Mouse (Mus musculus) B cell, adult 2 months (primary cell): ENCODE measurements around the gene Hsp90aa1.
"Not testable (repeated sequence)": the region's sequence is repeated elsewhere in the genome, so short reads cannot be mapped to it uniquely, and the experiment has no call there.

ENCODE experiments used
- DNase-seq, 2 experiments: peaks; one replicate each; pipeline ENCODE4 v3.0.0; 2022

Hsp90aa1 gene

DNA sequence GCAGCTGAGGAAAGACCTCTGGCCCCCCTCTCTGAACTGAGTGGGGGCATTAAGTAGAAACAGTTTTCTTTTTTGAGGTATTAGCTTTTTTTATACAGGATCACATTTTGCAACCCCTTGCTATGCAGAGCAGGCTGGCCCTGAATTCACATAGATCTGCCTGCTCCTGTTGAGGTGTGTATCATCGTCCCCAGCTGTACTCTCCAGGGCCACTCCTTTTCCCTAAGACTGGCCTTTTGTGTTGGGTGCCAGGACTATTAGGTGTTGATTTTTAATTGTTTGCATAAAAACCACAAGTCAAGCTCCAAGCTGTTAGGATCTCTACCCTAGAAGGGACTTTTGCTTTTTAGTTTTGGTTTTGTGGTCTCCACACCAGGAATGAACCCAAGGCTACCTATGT is 4.4 kb downstream of the Hsp90aa1 start:
- DNase-seq = no peak

- DNase-seq = no peak
These were observed 5.1 kb downstream of the Hsp90aa1 start for GRCm38 (mm10) chr12:110697457-110697856.

- DNase-seq = no peak
These were observed 5.5 kb downstream of the Hsp90aa1 start for GRCm38 (mm10) chr12:110696975-110697400.

- DNase-seq = peak; percentile 99 to 100
These were observed 6.2 kb downstream of the Hsp90aa1 start for GRCm38 (mm10) chr12:110696173-110696974.

DNA sequence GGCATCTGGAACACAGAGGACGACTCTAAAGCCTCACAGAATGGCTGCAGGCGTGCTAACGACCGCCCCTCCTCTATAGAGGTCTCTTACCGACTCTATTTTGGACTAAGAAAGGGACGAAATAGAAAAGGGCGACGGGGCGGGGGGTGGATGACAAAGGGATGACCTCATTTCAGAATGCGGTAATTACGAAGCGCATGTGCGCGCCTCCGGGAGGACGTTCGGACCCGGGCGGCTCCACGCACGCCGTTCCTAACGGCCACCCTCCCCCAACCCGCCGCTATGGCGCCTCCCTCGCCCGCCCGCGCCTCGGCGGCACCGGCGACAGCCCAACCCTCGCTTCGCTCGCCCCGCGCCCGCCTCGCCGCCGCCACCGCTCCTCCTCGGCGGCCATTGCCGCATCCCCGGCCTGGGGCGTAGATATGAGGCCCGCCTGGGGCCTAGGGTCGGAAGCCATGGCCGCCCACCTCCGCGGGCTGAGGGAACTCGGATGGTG is 6.8 kb downstream of the Hsp90aa1 start:
- DNase-seq = peak in 1 of 2 experiments; percentile 62

DNA sequence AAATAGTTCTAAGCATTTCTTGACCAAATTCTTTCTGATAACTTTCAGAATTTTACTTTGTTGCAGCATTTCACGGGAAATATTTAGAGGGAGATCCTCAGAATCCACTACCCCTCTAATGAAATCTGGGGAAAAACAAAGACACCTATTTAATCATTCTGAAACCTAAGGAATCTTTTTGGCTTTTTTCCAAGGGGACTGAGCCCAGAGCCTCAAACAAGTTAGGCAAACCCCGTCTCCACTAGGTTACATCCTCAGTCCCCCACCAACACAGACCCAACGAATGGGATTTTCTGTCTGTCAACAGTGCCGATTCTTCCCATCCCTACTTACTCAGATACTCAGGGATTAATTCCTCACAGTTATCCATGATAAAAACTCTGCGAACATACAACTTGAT is 9.2 kb downstream of the Hsp90aa1 start:
- DNase-seq = not testable (repeated sequence)

DNA sequence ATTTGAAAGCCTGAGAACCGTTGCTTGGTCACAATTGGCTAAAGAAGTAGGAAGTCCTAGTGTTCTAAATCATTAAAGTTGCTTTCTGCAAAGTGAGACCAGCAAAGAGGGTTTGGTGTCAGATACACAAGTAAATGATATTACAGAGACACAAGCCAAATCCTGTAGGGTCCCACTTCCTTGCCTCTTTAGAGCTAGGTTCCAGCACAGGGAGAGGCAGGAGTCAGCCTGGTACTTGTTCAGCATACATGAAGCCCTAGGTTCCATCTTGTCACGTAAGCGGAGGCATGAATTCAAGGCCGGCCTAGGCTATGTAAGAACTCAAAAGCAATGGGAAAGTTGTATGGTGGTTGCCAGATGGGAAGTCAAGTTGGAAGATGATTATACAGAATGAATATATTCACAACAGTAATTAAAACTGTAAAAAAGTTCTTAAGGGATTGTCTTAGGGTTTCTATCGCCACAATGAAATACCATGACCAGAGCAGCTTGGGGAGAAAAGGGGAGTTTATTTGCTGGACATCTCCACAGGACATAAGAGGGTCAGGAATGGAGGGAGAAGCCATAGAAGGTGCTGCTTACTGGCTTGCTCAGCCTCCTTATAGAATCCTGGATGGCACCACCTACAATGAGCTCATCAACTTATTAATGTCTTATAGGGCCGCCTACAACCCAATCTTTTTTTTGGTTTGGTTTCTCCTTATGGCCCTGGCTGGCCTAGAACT is 12.4 kb downstream of the Hsp90aa1 start:
- DNase-seq = no peak

GRCm38 (mm10) chr12:110688921-110689320 is 13.6 kb downstream of the Hsp90aa1 start:
- DNase-seq = not testable (repeated sequence)

DNA sequence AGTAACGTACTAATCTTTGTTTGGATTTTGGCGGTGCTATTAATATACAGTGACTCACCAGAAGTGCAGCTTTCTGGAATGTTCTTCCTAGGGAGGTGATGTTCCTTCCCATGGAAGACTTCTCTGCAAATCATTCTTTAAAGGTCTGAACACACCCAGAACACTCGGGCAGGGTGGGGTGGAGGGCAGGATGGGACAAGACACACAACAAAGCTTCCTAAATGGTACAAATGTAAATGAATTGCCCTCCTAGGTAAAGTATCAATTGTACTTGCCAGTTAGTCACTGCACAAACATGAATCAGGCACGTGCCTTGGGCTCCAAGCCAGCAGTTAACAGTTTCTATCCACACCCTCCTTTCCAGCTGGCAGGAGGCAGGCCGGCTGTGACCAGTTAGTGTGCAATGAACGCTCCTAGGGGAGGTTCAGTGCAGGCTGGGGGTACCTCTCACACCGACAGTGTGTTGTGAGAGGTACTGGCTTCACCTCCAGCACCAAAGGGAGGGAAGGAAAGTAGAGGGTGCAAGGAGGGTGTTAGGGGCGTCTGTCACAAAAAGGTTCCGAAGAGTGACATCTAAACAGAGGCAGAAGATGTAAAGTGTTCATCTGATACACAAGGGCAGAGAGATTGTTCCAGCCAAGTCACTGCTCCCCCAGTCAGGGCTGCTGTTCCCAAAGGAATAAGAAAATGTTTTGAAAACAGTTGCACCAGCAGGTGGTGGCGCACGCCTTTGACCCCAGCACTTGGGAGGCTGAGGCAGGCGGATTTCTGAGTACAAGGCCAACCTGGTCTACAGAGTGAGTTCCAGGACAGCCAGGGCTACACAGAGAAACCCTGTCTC is 14.4 kb downstream of the Hsp90aa1 start:
- DNase-seq = no peak

- DNase-seq = no peak
These were observed 18.9 kb downstream of the Hsp90aa1 start for GRCm38 (mm10) chr12:110683580-110683979.

- DNase-seq = no peak
These were observed 19.8 kb downstream of the Hsp90aa1 start, which contains the start of gene 1700001K19Rik for GRCm38 (mm10) chr12:110682561-110683299. Gene 1700001K19Rik (minus strand): TSS chr12:110682619.

DNA sequence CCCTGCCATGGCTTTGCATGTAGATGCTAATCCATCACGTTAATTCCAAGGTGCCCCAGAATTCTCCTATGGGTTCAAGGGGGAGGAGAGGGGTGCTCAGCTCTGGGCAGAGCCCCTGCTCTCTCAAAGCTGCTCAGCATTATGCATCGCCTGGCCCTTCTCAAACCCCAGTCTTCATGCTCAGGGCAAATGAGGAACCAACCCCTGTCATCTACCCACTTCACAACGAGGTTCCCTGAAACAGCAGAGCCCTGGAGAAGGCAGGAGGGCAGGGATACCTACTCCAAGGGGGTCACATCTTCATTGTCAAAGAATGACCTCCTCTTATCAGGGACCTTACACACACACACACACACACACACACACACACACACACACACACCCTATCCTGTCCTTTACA is 20.6 kb downstream of the Hsp90aa1 start:
- no peak for DNase-seq

- no peak for DNase-seq
These were observed 21.3 kb downstream of the Hsp90aa1 start for GRCm38 (mm10) chr12:110681191-110681590.

- DNase-seq = peak; percentile 56 to 57
These were observed 28.3 kb downstream of the Hsp90aa1 start for GRCm38 (mm10) chr12:110674243-110674642.

DNA sequence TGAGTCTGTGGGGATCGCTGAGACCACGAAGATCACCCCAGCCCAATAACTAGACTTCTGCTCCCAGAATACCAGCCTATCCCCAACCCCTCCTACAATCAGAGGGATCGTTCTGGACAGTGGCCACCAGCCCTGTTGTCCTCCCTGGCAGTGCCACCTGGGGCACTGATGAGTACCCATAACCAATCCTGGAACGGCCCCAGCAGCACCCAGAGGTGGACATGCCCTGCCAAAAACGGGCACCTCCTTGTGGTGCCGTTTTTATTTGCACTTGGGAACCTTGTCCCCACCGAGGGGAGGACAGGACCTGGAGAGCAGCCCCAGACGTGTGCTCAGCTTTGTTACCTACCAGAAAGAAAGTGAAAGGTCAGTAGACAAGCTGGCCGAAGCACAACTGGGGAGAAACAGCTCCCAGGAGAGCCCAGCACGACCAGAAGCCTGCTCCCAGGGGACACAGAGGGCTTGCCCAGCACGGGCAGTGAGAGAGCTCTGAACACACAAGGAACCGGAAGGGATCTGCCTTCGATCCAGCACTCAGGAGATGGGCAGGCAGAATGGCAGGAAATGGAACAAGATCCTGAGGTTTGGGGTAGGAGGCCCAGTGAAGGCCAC is 35.0 kb downstream of the Hsp90aa1 start:
- DNase-seq = no peak

- DNase-seq = no peak
These were observed 40.8 kb downstream of the Hsp90aa1 start for GRCm38 (mm10) chr12:110661746-110662145.

DNA sequence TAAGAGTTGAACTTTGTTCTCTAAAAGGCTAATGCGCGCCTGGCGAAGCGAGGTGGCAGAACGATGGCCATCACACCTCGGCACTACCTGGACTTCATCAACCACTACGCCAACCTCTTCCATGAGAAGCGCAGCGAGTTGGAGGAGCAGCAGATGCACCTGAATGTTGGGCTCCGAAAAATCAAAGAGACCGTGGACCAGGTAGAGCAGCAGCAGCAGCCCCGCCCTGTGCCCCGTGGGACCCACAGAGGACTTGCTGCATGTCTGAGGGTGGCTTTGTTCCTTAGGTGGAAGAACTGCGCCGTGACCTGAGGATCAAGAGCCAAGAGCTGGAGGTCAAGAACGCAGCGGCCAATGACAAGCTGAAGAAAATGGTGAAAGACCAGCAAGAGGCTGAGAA is 51.1 kb downstream of the Hsp90aa1 start:
- no peak for DNase-seq

GRCm38 (mm10) chr12:110650241-110650641 is 52.3 kb downstream of the Hsp90aa1 start:
- DNase-seq = no peak
